Mouse (Mus musculus) thymus, postnatal 4 days (tissue): ENCODE results near the gene Def8.
A peak's percentile ranks its signal among the peaks of the same experiment; 100 is the strongest.

Experiments
- DNase-seq: peaks from one replicate; pipeline ENCODE4 v3.0.0; 2021

Gene Def8

DNA sequence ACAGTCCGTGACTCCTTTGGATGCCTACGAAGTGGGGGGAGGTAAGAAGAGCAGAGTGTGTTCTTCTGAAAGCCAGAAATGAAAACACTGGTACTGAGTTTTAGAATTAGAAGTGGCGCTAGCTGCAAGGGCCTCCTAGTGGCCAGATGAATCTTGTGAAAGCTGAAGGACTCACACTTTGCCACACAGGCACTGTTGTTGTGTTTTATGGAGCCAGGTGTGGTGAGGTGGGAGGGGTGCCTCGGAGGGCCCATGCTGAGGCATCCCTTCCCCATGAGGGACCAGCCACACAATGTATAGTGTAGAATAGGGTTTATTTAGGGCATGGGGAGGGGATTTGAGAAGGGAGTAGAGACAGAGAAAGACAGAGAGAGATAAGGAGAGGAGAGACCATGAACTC, 74.4 kb downstream of the Def8 start:
- DNase-seq: no peak

DNA sequence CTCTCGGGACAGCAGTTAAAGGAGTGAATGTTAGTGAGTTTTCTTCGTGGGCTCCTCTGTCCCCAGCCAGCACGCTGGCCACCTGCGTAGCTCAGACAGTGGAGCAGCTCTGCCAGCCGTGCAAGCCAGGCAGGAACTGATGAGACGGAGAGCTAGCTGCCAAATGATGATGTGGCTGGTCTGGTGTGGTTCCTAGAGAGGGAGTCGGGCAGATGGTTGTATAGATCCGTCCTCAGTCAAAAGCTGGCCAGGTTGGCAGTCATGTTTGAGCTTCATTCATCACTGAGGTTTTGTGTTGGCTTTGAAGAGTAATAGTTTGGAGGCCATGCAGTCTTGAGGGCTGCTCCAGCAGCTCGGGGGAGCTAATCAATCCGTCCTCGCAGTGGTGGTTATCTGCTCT, 75.6 kb downstream of the Def8 start:
- no peak for DNase-seq

DNA sequence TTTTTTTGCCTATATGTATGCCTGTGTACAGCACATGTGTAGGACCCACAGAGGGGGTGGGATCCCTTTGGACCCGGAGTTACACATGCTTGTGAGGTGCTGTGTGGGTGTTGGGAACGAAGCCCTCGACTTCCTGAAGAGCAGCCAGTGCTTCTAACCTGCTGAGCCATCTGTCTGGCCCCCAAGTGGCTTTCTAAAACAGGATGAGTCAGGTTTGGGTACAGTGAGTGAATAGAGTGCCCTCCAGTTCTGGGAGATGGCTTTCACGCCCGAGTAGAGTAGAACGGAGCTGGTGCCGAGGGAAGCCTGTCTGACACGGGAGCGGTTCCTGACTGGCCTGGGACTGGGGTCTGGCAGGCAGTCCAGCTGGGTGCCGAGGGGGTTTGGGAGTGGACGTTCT, 76.2 kb downstream of the Def8 start:
- no peak for DNase-seq

DNA sequence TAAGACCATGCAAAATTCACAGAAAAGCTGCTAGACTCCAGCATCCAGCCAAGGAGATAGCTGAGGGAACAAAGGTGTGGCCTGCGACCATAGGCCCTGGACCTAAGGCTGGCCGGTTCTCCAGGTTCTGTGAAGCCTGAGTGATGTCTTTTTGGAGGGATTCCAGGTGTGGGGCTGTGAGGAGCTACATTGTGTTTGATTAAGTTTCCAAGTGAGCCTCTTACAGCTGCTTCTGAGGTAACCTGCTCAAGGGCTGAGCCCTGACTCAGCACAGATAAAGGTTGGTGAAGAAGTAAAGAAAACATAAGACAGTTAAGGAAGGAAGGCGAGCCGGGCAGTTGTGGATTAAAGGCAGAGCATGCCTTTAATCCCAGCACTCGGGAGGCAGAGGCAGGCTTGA, 78.9 kb downstream of the Def8 start:
- DNase-seq: no peak

DNA sequence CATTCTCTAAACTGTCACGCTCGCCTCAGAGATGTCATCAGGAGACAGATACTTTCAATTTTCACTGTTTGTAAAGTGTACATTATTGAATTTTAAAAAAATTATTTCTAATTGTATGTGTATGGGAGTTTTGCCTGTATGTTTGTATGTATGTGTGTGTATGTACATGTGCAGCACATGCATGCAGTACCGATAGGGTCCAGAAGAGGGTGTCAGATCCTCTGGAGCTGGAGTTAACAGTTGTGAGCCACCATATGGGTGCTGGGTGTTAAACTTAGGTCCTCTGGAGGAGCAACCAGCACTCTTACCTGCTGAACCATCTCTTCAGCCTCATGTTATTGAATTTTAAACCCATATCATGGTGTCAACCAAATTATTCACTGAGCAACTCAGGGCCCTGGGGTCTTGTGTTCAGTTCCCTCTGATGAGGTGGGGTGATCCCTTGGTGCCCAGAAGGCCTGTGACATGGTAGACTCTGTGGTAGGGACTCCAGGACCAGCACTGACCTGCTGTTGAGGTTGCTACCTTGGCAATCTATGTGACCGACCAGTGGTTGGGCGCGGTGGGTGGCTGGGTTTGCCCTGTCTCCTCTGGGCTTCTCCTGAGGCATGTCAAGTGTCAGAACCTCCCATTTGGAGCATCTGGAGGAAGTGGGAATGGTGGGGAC, 80.6 kb downstream of the Def8 start:
- DNase-seq: peak; percentile 41

- no peak for DNase-seq
Observed at GRCm38 (mm10) chr8:123504591-123505195, 81.4 kb downstream of the Def8 start.

- no peak for DNase-seq
Observed at GRCm38 (mm10) chr8:123505267-123505666, 81.9 kb downstream of the Def8 start.

DNA sequence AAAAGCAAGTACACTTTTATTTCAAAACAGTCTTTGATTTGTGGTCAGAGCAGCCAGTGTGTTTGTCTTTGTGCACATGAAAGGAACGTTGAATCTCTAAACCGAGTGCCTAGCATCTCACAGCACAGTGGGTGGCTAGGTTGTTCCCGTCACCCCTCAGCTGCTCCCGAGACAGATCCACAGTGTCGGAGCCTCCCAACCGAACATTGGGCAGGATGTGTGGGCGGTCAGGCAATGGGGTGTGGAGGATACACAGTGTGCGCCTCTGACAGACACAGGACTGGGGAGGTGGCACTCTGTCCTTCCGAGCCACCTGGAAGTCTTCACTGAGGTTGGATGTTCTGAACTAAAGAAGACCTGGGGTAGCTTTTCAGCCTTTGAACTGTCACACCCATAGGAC, 82.4 kb downstream of the Def8 start:
- DNase-seq: no peak

GRCm38 (mm10) chr8:123507153-123507552, 83.8 kb downstream of the Def8 start:
- DNase-seq: no peak

DNA sequence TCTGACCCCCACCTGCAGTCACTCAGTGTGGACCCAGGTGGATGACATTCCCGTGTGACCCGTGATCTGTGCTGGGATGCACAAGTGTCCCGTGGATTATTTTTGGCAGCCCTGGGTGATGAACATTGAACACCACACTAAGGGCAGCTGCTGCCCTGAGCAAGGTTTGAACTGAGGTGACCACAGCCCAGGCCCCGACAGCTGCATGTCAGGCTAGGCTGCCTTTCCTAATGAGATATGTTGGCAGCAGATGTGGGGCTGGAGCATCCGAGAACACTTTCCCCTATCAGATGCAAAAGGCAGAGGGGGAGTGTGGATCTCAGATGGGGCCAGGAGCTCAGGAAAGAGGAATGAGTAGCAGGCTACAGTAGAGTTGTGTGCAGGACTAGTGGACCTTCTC, 87.5 kb downstream of the Def8 start:
- no peak for DNase-seq
